Mouse (Mus musculus) hindlimb bud, embryonic 11.5 days (tissue): Measurements from ENCODE around the gene Dock10.

ENCODE experiments used
- DNase-seq: peaks from one replicate; pipeline ENCODE4 v3.0.0-alpha.2; 2012; ENCODE audit warnings: low read depth, low spot score; ENCODE audit errors: extremely low spot score

Dock10 gene

GRCm38 (mm10) chr1:80496360-80496759, 262.0 kb downstream of the Dock10 start:
- no peak for DNase-seq

- no peak for DNase-seq
Observed at GRCm38 (mm10) chr1:80483419-80483818, 274.9 kb downstream of the Dock10 start.

- DNase-seq = no peak
Observed at GRCm38 (mm10) chr1:80474942-80475341, 283.4 kb downstream of the Dock10 start.

- no peak for DNase-seq
Observed at GRCm38 (mm10) chr1:80472395-80472794, 285.9 kb downstream of the Dock10 start.

GRCm38 (mm10) chr1:80461348-80461747, 297.0 kb downstream of the Dock10 start, which contains the start of gene Gm45261:
Gm45261 (minus strand) TSS chr1:80461448.
- no peak for DNase-seq

- DNase-seq = no peak
Observed at GRCm38 (mm10) chr1:80459923-80460322, 298.4 kb downstream of the Dock10 start.

GRCm38 (mm10) chr1:80459477-80459876, 298.9 kb downstream of the Dock10 start:
- DNase-seq = no peak

GRCm38 (mm10) chr1:80453971-80454370, 304.4 kb downstream of the Dock10 start:
- DNase-seq = no peak

- no peak for DNase-seq
Observed at GRCm38 (mm10) chr1:80451914-80452549, 306.3 kb downstream of the Dock10 start.
